Mouse (Mus musculus): Measurements from ENCODE around the gene Dab1. TPM values are rescaled to one million over a fixed set of nuclear protein-coding genes. Genes with fewer than 3 reads are reported as not detected.

Dab1 gene
- polyA plus RNA-seq, 1 experiment from 2014 or later, result 3.0 TPM

DNA sequence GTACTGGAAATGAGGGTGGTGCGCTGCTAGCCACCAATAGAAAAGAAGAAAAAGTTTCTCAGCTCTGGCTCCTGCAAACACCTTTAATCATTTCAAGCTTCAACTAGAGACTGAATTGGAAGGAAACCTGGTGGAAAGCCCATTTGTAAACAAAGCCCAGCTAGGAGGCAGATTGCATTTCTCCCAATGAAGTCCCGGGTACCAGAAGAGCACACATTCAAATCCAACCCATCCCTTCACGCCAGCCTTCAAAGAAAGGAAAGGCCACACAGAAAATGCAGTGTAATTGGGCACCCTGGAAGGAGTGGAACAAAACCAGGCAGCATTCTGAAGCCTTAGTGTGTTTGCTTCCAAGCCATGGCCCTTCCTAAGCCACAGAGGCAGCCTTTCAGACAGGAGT is 776.4 kb downstream of the Dab1 start:
- H3K27me3 ChIP-seq (ENCODE audit: control insufficient read depth, insufficient read depth, low read depth, low read length), result no peaks in the 10 kb centered on the region
- 72% methylated on average over 3 of the region's 3 CpGs for WGBS
- no peak overlapping the region for H3K4me2 ChIP-seq (ENCODE audit: low read depth, low read length)

GRCm38 (mm10) chr4:104396095-104396494 is 776.9 kb downstream of the Dab1 start:
- Histone ChIP-seq H3K27me3 (ENCODE audit: control insufficient read depth, insufficient read depth, low read depth, low read length) (no peaks in the 10 kb centered on the region), H3K9ac (ENCODE audit: low read length) (no peak overlapping the region), H3K9me3 (ENCODE audit: control insufficient read depth, low read length) (no peaks in the 10 kb centered on the region), H3K27ac (ENCODE audit: low read length) (no peak overlapping the region), H3K4me2 (ENCODE audit: low read depth, low read length) (no peak overlapping the region), H3K36me3 (ENCODE audit: control insufficient read depth, insufficient read depth, low read length) (no peaks in the 10 kb centered on the region), H3K4me3 (ENCODE audit: low read length) (no peak overlapping the region), H3K4me1 (replicated peaks; ENCODE audit: control insufficient read depth, insufficient read depth, low read length) (no peaks in the 10 kb centered on the region)
- ATAC-seq (ENCODE audit: low read depth), result no peak
- WGBS, result 82% methylated on average over 5 of the region's 5 CpGs

More for the DNA sequence above, 776.4 kb downstream of the Dab1 start:
- H3K36me3 ChIP-seq (ENCODE audit: control insufficient read depth, insufficient read depth, low read length), result no peaks in the 10 kb centered on the region
- H3K27ac ChIP-seq (ENCODE audit: low read length), result no peak overlapping the region
- H3K4me1 ChIP-seq (replicated peaks; ENCODE audit: control insufficient read depth, insufficient read depth, low read length), result no peaks in the 10 kb centered on the region
- H3K4me3 ChIP-seq (ENCODE audit: low read length), result no peak overlapping the region
- no peak for ATAC-seq (ENCODE audit: low read depth)
- no peak overlapping the region for H3K9ac ChIP-seq (ENCODE audit: low read length)
- no peaks in the 10 kb centered on the region for H3K9me3 ChIP-seq (ENCODE audit: control insufficient read depth, low read length)

DNA sequence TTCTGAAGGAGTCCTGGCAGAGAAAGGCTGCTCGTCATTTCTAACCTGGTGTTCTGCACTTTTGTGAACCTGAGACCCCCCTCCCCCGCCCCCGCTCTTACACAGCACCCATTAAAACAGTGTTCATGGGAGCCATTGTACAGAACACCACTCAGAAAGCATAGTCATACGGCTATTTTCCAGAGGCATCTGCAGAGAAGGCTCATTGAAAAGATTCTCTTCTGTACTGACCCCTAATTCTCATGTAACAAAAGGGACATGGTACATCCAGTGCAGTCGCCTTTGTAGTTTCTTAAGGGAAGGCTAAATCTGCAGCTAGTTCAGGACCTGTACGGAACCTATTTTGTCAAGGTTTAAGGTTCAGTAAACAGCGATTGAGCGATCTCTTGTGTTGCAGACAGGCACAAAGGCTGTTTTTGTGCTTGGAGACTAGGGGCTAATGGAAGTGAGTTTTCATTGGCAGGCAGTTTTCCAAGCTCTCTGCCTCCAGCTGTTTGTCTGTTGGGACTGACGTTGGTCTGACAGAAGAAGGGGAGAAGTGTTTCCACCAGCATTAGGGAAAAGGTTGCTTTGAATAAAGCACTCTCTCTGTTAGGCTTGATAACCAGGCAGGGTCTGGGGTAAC is 780.1 kb downstream of the Dab1 start:
- no peak overlapping the region for H3K4me2 ChIP-seq (ENCODE audit: low read depth, low read length)
- H3K27me3 ChIP-seq (ENCODE audit: control insufficient read depth, insufficient read depth, low read depth, low read length), result no peaks in the 10 kb centered on the region
- H3K4me1 ChIP-seq (replicated peaks; ENCODE audit: control insufficient read depth, insufficient read depth, low read length), result no peaks in the 10 kb centered on the region
- H3K27ac ChIP-seq (ENCODE audit: low read length), result no peak overlapping the region
- H3K9me3 ChIP-seq (ENCODE audit: control insufficient read depth, low read length), result no peaks in the 10 kb centered on the region
- ATAC-seq (ENCODE audit: low read depth), result no peak
- no peak overlapping the region for H3K9ac ChIP-seq (ENCODE audit: low read length)
- H3K36me3 ChIP-seq (ENCODE audit: control insufficient read depth, insufficient read depth, low read length), result no peaks in the 10 kb centered on the region
- WGBS, result 62% methylated on average over 9 of the region's 9 CpGs
- no peak overlapping the region for H3K4me3 ChIP-seq (ENCODE audit: low read length)

GRCm38 (mm10) chr4:104404099-104404498 is 784.9 kb downstream of the Dab1 start:
- Histone ChIP-seq H3K4me1 (replicated peaks; ENCODE audit: control insufficient read depth, insufficient read depth, low read length) (no peaks in the 10 kb centered on the region), H3K9me3 (ENCODE audit: control insufficient read depth, low read length) (no peaks in the 10 kb centered on the region), H3K36me3 (ENCODE audit: control insufficient read depth, insufficient read depth, low read length) (no peaks in the 10 kb centered on the region), H3K4me2 (ENCODE audit: low read depth, low read length) (no peak overlapping the region), H3K9ac (ENCODE audit: low read length) (no peak overlapping the region), H3K4me3 (ENCODE audit: low read length) (no peak overlapping the region), H3K27ac (ENCODE audit: low read length) (no peak overlapping the region), H3K27me3 (ENCODE audit: control insufficient read depth, insufficient read depth, low read depth, low read length) (no peaks in the 10 kb centered on the region)
- WGBS, result 82% methylated on average over 5 of the region's 5 CpGs
- ATAC-seq (ENCODE audit: low read depth), result no peak

- H3K4me2 ChIP-seq (ENCODE audit: low read depth, low read length), result no peak overlapping the region
- no peak overlapping the region for H3K27ac ChIP-seq (ENCODE audit: low read length)
- H3K9me3 ChIP-seq (ENCODE audit: control insufficient read depth, low read length), result no peaks in the 10 kb centered on the region
- no peak overlapping the region for H3K9ac ChIP-seq (ENCODE audit: low read length)
- no peak for ATAC-seq (ENCODE audit: low read depth)
- 74% methylated on average over 6 of the region's 6 CpGs for WGBS
- no peaks in the 10 kb centered on the region for H3K27me3 ChIP-seq (ENCODE audit: control insufficient read depth, insufficient read depth, low read depth, low read length)
- no peaks in the 10 kb centered on the region for H3K4me1 ChIP-seq (replicated peaks; ENCODE audit: control insufficient read depth, insufficient read depth, low read length)
- no peak overlapping the region for H3K4me3 ChIP-seq (ENCODE audit: low read length)
- H3K36me3 ChIP-seq (ENCODE audit: control insufficient read depth, insufficient read depth, low read length), result no peaks in the 10 kb centered on the region
Observed at GRCm38 (mm10) chr4:104410922-104411321, 791.8 kb downstream of the Dab1 start.

- no peak for ATAC-seq (ENCODE audit: low read depth)
- Histone ChIP-seq H3K27ac (ENCODE audit: low read length) (no peak overlapping the region), H3K4me2 (ENCODE audit: low read depth, low read length) (no peak overlapping the region), H3K36me3 (ENCODE audit: control insufficient read depth, insufficient read depth, low read length) (no peaks in the 10 kb centered on the region), H3K4me1 (replicated peaks; ENCODE audit: control insufficient read depth, insufficient read depth, low read length) (no peaks in the 10 kb centered on the region), H3K9ac (ENCODE audit: low read length) (no peak overlapping the region), H3K27me3 (ENCODE audit: control insufficient read depth, insufficient read depth, low read depth, low read length) (no peaks in the 10 kb centered on the region), H3K4me3 (ENCODE audit: low read length) (no peak overlapping the region), H3K9me3 (ENCODE audit: control insufficient read depth, low read length) (no peaks in the 10 kb centered on the region)
- 57% methylated on average over 2 of the region's 2 CpGs for WGBS
Observed at GRCm38 (mm10) chr4:104415482-104415881, 796.3 kb downstream of the Dab1 start.

GRCm38 (mm10) chr4:104418354-104418753 is 799.2 kb downstream of the Dab1 start:
- no peak overlapping the region for H3K9ac ChIP-seq (ENCODE audit: low read length)
- H3K36me3 ChIP-seq (ENCODE audit: control insufficient read depth, insufficient read depth, low read length), result no peaks in the 10 kb centered on the region
- H3K4me2 ChIP-seq (ENCODE audit: low read depth, low read length), result no peak overlapping the region
- H3K4me1 ChIP-seq (replicated peaks; ENCODE audit: control insufficient read depth, insufficient read depth, low read length), result no peaks in the 10 kb centered on the region
- WGBS, result 92% methylated on average over 2 of the region's 2 CpGs
- H3K27me3 ChIP-seq (ENCODE audit: control insufficient read depth, insufficient read depth, low read depth, low read length), result no peaks in the 10 kb centered on the region
- H3K27ac ChIP-seq (ENCODE audit: low read length), result no peak overlapping the region
- no peak for ATAC-seq (ENCODE audit: low read depth)
- H3K4me3 ChIP-seq (ENCODE audit: low read length), result no peak overlapping the region
- no peaks in the 10 kb centered on the region for H3K9me3 ChIP-seq (ENCODE audit: control insufficient read depth, low read length)

- Histone ChIP-seq H3K4me2 (ENCODE audit: low read depth, low read length) (no peak overlapping the region), H3K36me3 (ENCODE audit: control insufficient read depth, insufficient read depth, low read length) (no peaks in the 10 kb centered on the region), H3K9ac (ENCODE audit: low read length) (no peak overlapping the region), H3K27me3 (ENCODE audit: control insufficient read depth, insufficient read depth, low read depth, low read length) (no peaks in the 10 kb centered on the region), H3K4me3 (ENCODE audit: low read length) (no peak overlapping the region), H3K4me1 (replicated peaks; ENCODE audit: control insufficient read depth, insufficient read depth, low read length) (no peaks in the 10 kb centered on the region), H3K9me3 (ENCODE audit: control insufficient read depth, low read length) (no peaks in the 10 kb centered on the region), H3K27ac (ENCODE audit: low read length) (no peak overlapping the region)
- 94% methylated on average over 12 of the region's 12 CpGs for WGBS
- ATAC-seq (ENCODE audit: low read depth), result no peak
Observed at GRCm38 (mm10) chr4:104420983-104421680, 802.0 kb downstream of the Dab1 start.

GRCm38 (mm10) chr4:104429127-104429526 is 810.0 kb downstream of the Dab1 start:
- Histone ChIP-seq H3K4me3 (ENCODE audit: low read length) (no peak overlapping the region), H3K27me3 (ENCODE audit: control insufficient read depth, insufficient read depth, low read depth, low read length) (no peaks in the 10 kb centered on the region), H3K9ac (ENCODE audit: low read length) (no peak overlapping the region), H3K9me3 (ENCODE audit: control insufficient read depth, low read length) (no peaks in the 10 kb centered on the region), H3K4me2 (ENCODE audit: low read depth, low read length) (no peak overlapping the region), H3K27ac (ENCODE audit: low read length) (no peak overlapping the region), H3K36me3 (ENCODE audit: control insufficient read depth, insufficient read depth, low read length) (no peaks in the 10 kb centered on the region), H3K4me1 (replicated peaks; ENCODE audit: control insufficient read depth, insufficient read depth, low read length) (no peaks in the 10 kb centered on the region)
- 73% methylated on average over 7 of the region's 7 CpGs for WGBS
- no peak for ATAC-seq (ENCODE audit: low read depth)
